Mouse (Mus musculus): ENCODE measurements around the gene Gstp1. TPM values are rescaled to one million over a fixed set of nuclear protein-coding genes. Genes with fewer than 3 reads are reported as not detected.
"Not testable (repeated sequence)": the region's sequence is repeated elsewhere in the genome, so short reads cannot be mapped to it uniquely, and the experiment has no call there.

The Gstp1 gene
- polyA plus RNA-seq, 1 experiment from 2014 or later: 518 TPM

DNA sequence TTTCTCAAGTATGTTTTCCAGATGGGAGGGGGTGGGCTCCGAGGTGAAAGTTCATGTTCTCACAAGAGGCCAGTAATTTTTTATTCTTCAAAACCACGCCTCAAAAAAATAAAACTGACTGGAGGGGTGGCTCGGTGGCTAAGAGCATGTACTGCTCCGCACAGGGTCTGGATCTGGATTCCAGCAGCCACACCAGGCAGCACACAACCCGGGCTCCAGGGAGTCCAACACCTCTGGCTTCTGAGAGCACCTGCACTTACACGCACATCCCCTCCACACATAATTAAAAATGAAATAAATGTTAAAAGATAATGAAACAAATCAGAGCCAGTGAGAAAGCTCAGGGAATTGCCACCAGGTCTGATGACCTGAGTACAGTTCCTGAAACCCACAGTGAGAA lies 28.5 kb upstream of the Gstp1 start:
- 78% methylated on average over 6 of the region's 6 CpGs for WGBS

DNA sequence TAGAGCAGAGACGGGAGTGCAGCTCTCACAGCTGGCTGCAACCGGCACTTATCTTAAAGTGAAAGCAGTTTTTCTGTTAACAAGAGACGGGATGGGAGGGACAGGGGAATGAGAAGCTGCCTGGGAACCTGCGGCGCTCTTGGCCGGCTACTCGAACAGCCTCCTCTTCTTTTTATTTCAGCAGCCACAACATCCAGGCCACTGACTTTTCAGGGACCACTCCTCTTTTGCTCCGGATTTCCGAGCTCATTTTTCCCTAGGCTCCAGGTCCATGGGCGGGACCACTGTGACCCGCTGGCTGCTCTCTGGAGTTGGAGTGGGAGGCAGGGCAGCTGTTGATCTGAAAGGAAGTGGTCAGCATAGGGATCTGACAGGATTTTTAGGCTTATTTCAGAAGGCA lies 26.7 kb upstream of the Gstp1 start:
- not testable (repeated sequence) for H3K9ac ChIP-seq (ENCODE audit: low read depth, low read length); ATAC-seq (ENCODE audit: low FRiP score, low TSS enrichment); H3K36me3 ChIP-seq (ENCODE audit: control insufficient read depth, insufficient read depth, low read length); H3K9me3 ChIP-seq (ENCODE audit: control insufficient read depth, low read length); H3K4me1 ChIP-seq (ENCODE audit: control insufficient read depth, insufficient read depth, low read length); H3K27ac ChIP-seq (ENCODE audit: low read depth, low read length); H3K4me3 ChIP-seq (ENCODE audit: low read length); H3K4me2 ChIP-seq (replicated peaks; ENCODE audit: low read depth, low read length); H3K27me3 ChIP-seq (ENCODE audit: control insufficient read depth, insufficient read depth, low read length)
- 29% methylated on average over 1 of the region's 11 CpGs for WGBS

More for the DNA sequence above, 28.5 kb upstream of the Gstp1 start:
- no peak for ATAC-seq (ENCODE audit: low FRiP score, low TSS enrichment)
- H3K9ac ChIP-seq (ENCODE audit: low read depth, low read length): no peak overlapping the region
- H3K27ac ChIP-seq (ENCODE audit: low read depth, low read length): no peak overlapping the region
- no peaks in the 10 kb centered on the region for H3K27me3 ChIP-seq (ENCODE audit: control insufficient read depth, insufficient read depth, low read length)
- H3K4me2 ChIP-seq (replicated peaks; ENCODE audit: low read depth, low read length): no peak overlapping the region
- no peaks in the 10 kb centered on the region for H3K36me3 ChIP-seq (ENCODE audit: control insufficient read depth, insufficient read depth, low read length)
- no peaks in the 10 kb centered on the region for H3K9me3 ChIP-seq (ENCODE audit: control insufficient read depth, low read length)
- no peaks in the 10 kb centered on the region for H3K4me1 ChIP-seq (ENCODE audit: control insufficient read depth, insufficient read depth, low read length)
- H3K4me3 ChIP-seq (ENCODE audit: low read length): no peak overlapping the region

DNA sequence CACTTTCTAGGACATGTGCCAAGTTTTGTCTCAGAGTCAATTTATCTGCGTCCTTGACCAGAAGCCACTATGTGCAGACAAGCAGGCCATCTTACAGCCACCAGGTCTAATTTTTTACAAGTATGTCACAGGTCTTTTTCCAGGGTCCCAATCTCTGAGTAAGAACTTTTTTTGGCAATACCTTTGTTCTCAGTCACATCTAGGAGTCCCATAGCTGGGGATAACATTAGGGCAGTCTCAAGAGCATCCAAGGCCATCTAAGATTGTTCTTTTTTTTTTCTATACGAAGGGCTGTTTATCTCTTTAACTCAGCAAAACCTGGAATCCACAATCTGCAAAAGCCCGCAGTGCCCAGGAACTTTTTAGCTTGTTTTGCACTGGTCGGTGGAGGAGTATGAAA lies 25.6 kb upstream of the Gstp1 start:
- not testable (repeated sequence) for H3K9ac ChIP-seq (ENCODE audit: low read depth, low read length); H3K4me1 ChIP-seq (ENCODE audit: control insufficient read depth, insufficient read depth, low read length); H3K4me3 ChIP-seq (ENCODE audit: low read length); H3K9me3 ChIP-seq (ENCODE audit: control insufficient read depth, low read length); H3K36me3 ChIP-seq (ENCODE audit: control insufficient read depth, insufficient read depth, low read length); H3K27ac ChIP-seq (ENCODE audit: low read depth, low read length); ATAC-seq (ENCODE audit: low FRiP score, low TSS enrichment); H3K27me3 ChIP-seq (ENCODE audit: control insufficient read depth, insufficient read depth, low read length); H3K4me2 ChIP-seq (replicated peaks; ENCODE audit: low read depth, low read length)
- 71% methylated on average over 2 of the region's 4 CpGs for WGBS

DNA sequence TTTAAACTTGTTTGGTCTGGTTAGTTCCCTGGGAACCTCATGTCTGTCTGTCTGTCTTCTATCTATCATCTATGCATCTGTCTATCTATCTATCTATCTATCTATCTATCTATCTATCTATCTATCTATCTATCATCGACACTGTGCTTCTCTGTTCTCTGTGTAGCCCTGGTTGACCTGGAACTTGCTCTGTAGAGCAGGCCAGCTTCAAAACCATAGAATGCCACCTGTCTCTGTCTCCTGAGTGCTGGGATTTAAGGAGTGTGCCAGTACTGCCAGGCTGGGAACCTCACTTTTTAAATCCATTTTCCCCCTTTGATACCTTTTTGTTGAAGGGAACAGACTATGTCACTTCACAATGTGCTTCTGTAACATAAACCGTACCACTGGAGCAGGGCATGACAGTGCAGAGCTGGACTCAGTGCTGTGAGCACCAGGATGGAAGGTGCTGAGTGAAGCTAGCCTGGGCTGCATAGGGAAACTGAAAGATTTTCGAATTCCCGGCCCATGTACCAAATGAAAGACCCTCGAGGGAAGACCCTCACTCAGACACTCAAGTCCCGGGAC lies 23.2 kb upstream of the Gstp1 start:
- no peaks in the 10 kb centered on the region for H3K27me3 ChIP-seq (ENCODE audit: control insufficient read depth, insufficient read depth, low read length)
- 96% methylated on average over 6 of the region's 6 CpGs for WGBS
- no peak overlapping the region for H3K27ac ChIP-seq (ENCODE audit: low read depth, low read length)
- H3K4me3 ChIP-seq (ENCODE audit: low read length): no peak overlapping the region
- H3K36me3 ChIP-seq (ENCODE audit: control insufficient read depth, insufficient read depth, low read length): no peaks in the 10 kb centered on the region
- H3K9ac ChIP-seq (ENCODE audit: low read depth, low read length): no peak overlapping the region
- H3K4me1 ChIP-seq (ENCODE audit: control insufficient read depth, insufficient read depth, low read length): no peaks in the 10 kb centered on the region
- H3K9me3 ChIP-seq (ENCODE audit: control insufficient read depth, low read length): no peaks in the 10 kb centered on the region
- ATAC-seq (ENCODE audit: low FRiP score, low TSS enrichment): no peak
- H3K4me2 ChIP-seq (replicated peaks; ENCODE audit: low read depth, low read length): no peak overlapping the region

DNA sequence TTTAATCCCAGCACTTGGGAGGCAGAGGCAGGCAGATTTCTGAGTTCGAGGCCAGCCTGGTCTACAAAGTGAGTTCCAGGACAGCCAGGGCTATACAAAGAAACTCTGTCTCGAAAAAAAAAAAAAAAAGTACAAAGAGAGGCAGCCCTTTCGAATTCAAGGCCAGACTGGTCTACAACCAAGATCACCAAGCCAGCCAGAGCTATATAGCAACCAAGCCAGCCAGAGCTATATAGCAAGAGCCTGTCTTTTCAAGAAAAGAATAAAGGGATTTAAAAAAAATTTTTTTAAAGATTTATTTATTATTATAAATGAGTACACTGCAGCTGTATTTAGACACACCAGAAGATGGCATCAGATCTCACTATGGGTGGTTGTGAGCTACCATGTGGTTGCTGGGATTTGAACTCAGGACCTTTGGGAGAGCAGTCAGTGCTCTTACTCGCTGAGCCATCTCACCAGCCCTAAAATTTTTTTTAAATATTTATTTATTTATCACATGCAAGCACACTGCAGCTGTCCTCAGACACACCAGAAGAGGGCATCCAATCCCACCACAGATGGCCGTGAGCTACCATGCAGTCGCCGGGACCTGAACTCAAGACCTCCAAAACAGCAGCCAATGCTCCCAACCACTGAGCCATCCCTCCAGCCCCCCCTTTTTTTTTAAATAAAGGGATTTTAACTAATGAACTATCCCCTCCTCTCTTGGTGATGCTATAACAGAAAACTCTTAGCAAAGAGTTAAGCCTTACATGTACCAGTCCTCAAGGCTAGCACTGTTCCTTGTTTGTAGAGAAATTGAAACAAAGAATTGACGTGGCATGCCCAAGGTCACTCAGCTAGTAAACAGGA lies 22.5 kb upstream of the Gstp1 start:
- not testable (repeated sequence) for H3K9ac ChIP-seq (ENCODE audit: low read depth, low read length); H3K27me3 ChIP-seq (ENCODE audit: control insufficient read depth, insufficient read depth, low read length); H3K4me3 ChIP-seq (ENCODE audit: low read length); H3K4me1 ChIP-seq (ENCODE audit: control insufficient read depth, insufficient read depth, low read length); H3K9me3 ChIP-seq (ENCODE audit: control insufficient read depth, low read length); H3K27ac ChIP-seq (ENCODE audit: low read depth, low read length); H3K4me2 ChIP-seq (replicated peaks; ENCODE audit: low read depth, low read length); ATAC-seq (ENCODE audit: low FRiP score, low TSS enrichment); H3K36me3 ChIP-seq (ENCODE audit: control insufficient read depth, insufficient read depth, low read length)
- WGBS: 92% methylated on average over 8 of the region's 8 CpGs

DNA sequence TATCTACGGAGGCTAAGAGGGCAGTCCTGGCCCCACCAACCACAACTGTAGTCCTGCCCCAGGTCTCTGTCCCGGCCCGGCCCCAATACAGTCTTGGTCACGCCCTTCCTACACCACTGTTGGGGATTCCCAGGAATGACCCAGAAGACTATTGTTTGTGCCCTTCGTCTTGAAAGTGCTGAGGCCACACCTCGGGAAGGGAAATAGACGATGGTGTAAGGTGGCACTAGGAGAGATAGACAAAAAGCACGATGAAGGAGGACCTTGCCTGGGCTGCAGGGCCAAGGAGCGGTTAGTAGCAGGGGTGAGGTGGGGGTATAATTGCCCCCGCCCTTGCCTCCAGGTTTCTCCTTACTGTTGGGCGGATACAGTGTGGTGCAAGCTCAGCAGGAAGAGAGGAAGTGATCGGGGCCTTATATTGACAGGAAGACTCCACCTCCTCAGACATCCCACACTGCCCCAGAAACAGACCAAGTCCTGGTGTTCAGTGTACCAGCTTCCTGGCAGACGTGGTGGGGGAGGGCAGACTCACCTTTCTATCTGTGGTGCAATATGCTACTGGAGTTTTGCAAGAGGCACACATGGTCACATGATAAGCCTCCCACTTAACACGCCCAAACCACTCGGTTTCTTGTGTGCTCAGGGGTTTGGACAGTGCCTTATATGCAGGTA lies 21.4 kb upstream of the Gstp1 start, which contains the start of gene Gstp3:
Gene Gstp3 (minus strand): TSS at position 501 of the 672 bp plus-strand sequence.
- H3K9me3 ChIP-seq (ENCODE audit: control insufficient read depth, low read length): no peaks in the 10 kb centered on the region
- no peaks in the 10 kb centered on the region for H3K27me3 ChIP-seq (ENCODE audit: control insufficient read depth, insufficient read depth, low read length)
- no peak within 1 kb of the TSS for H3K4me3 ChIP-seq (ENCODE audit: low read length)
- ATAC-seq (ENCODE audit: low FRiP score, low TSS enrichment): no peak
- H3K36me3 ChIP-seq (ENCODE audit: control insufficient read depth, insufficient read depth, low read length): no peaks in the 10 kb centered on the region
- no peak within 1 kb of the TSS for H3K27ac ChIP-seq (ENCODE audit: low read depth, low read length)
- 78% methylated on average over 15 of the region's 15 CpGs for WGBS
- no peak within 1 kb of the TSS for H3K4me2 ChIP-seq (replicated peaks; ENCODE audit: low read depth, low read length)
- no peaks in the 10 kb centered on the region for H3K4me1 ChIP-seq (ENCODE audit: control insufficient read depth, insufficient read depth, low read length)
- H3K9ac ChIP-seq (ENCODE audit: low read depth, low read length): no peak within 1 kb of the TSS

DNA sequence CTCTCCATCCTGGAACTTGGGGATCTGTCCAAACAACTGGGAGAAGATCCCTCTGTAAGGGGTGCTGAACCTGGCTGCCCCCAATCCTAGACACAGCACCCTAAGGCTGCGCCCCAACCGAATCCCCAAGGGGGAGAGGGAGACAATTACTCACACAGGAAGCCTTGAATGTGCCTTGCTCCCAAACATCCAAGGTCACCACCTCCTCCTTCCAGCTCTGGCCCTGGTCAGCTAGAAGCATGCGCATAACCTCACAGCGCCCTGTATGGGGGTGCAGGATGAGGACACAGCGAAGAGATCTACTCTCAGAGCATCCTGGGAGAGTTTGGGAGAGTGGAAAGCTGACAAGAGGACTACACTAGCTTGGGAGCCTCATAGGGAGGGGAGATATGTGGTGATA lies 20.8 kb upstream of the Gstp1 start:
- no peak for ATAC-seq (ENCODE audit: low FRiP score, low TSS enrichment)
- no peaks in the 10 kb centered on the region for H3K9me3 ChIP-seq (ENCODE audit: control insufficient read depth, low read length)
- no peak overlapping the region for H3K4me2 ChIP-seq (replicated peaks; ENCODE audit: low read depth, low read length)
- H3K9ac ChIP-seq (ENCODE audit: low read depth, low read length): no peak overlapping the region
- H3K4me3 ChIP-seq (ENCODE audit: low read length): no peak overlapping the region
- H3K4me1 ChIP-seq (ENCODE audit: control insufficient read depth, insufficient read depth, low read length): no peaks in the 10 kb centered on the region
- H3K27me3 ChIP-seq (ENCODE audit: control insufficient read depth, insufficient read depth, low read length): no peaks in the 10 kb centered on the region
- H3K36me3 ChIP-seq (ENCODE audit: control insufficient read depth, insufficient read depth, low read length): no peaks in the 10 kb centered on the region
- no peak overlapping the region for H3K27ac ChIP-seq (ENCODE audit: low read depth, low read length)
- WGBS: 95% methylated on average over 5 of the region's 5 CpGs

DNA sequence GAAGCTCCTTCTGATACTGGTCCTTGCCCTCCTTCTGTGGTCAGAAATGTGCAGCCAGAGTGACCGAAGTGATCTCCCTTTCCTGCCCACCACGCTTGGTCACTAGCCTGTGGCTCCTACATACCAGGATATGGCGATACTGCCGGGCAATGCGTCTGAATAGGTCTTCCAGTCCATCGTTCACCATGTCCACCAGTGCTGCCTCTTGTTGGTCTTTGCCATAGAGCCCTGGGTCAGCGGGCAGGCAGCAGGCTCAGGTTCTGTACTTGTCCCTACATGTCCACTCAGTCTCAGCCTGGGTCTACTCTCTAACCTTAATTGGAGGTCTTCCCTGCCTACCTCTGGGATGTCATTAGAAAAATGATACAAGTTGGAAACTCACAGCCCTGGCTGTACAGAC lies 20.2 kb upstream of the Gstp1 start:
- no peak for ATAC-seq (ENCODE audit: low FRiP score, low TSS enrichment)
- H3K27ac ChIP-seq (ENCODE audit: low read depth, low read length): no peak overlapping the region
- no peaks in the 10 kb centered on the region for H3K27me3 ChIP-seq (ENCODE audit: control insufficient read depth, insufficient read depth, low read length)
- H3K36me3 ChIP-seq (ENCODE audit: control insufficient read depth, insufficient read depth, low read length): no peaks in the 10 kb centered on the region
- no peak overlapping the region for H3K4me3 ChIP-seq (ENCODE audit: low read length)
- no peak overlapping the region for H3K9ac ChIP-seq (ENCODE audit: low read depth, low read length)
- WGBS: 96% methylated on average over 7 of the region's 7 CpGs
- H3K4me2 ChIP-seq (replicated peaks; ENCODE audit: low read depth, low read length): no peak overlapping the region
- H3K9me3 ChIP-seq (ENCODE audit: control insufficient read depth, low read length): no peaks in the 10 kb centered on the region
- H3K4me1 ChIP-seq (ENCODE audit: control insufficient read depth, insufficient read depth, low read length): no peaks in the 10 kb centered on the region

DNA sequence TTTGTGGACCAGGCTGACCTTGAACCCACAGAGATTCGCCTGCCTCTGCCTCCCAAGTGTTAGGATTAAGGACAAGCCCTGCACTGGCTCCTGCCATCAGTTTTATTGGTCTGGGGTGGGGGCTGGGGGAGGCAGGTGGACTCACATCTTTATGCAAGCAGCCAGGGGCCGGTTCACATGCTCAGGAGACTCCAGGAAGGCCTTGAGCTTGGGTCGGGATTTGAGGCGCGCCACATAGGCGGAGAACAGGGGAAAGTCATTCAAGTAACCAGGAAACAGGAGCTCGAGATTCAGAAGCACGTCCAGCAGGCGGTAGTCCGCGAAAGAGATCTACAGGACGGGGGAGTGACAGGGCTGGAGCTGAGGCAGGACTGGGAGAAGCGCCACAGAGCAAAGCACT lies 19.6 kb upstream of the Gstp1 start:
- Histone ChIP-seq H3K4me1 (ENCODE audit: control insufficient read depth, insufficient read depth, low read length) (no peaks in the 10 kb centered on the region), H3K36me3 (ENCODE audit: control insufficient read depth, insufficient read depth, low read length) (no peaks in the 10 kb centered on the region), H3K27ac (ENCODE audit: low read depth, low read length) (no peak overlapping the region), H3K4me3 (ENCODE audit: low read length) (no peak overlapping the region), H3K9me3 (ENCODE audit: control insufficient read depth, low read length) (no peaks in the 10 kb centered on the region), H3K9ac (ENCODE audit: low read depth, low read length) (no peak overlapping the region), H3K4me2 (replicated peaks; ENCODE audit: low read depth, low read length) (no peak overlapping the region), H3K27me3 (ENCODE audit: control insufficient read depth, insufficient read depth, low read length) (no peaks in the 10 kb centered on the region)
- WGBS: 78% methylated on average over 13 of the region's 13 CpGs
- ATAC-seq (ENCODE audit: low FRiP score, low TSS enrichment): no peak
